Mouse (Mus musculus) layer of hippocampus, adult 18-20 months (tissue): ENCODE results near the gene Catsperg2. TPM values are rescaled to one million over a fixed set of nuclear protein-coding genes. Genes with fewer than 3 reads are reported as not detected.
"Not testable (repeated sequence)": the region's sequence is repeated elsewhere in the genome, so short reads cannot be mapped to it uniquely, and the experiment has no call there.

ENCODE experiments used
- DNase-seq, 2 experiments: peaks; one replicate each; pipeline ENCODE4 v3.0.0; 2022; ENCODE audit warnings: low spot score in 2 of 2
- long read RNA-seq: library from polyadenylated mRNA; stranded (forward); transcript quantifications from one replicate; pipeline ENCODE4 v2.0.0, GENCODE M21; 2021
- microRNA-seq, 2 experiments: library from miRNA; unstranded; fragments of <30 nt; microRNA quantifications; one replicate each; pipeline ENCODE4 v1.2.0; 2021
- total RNA-seq, 2 experiments: library from RNA; stranded (reverse); gene quantifications; 2 replicates each; pipeline ENCODE4 v1.2.3; 2021

Gene Catsperg2
- under 1 TPM in 1 of 2 experiments, not detected in 1; 0.15 TPM for total RNA-seq
- long read RNA-seq = 0 reads

GRCm38 (mm10) chr7:29726860-29727259, at the start of gene Catsperg2:
TSS of gene Catsperg2 (minus strand) at chr7:29727032.
- not testable (repeated sequence) for DNase-seq

- DNase-seq = no peak
These were observed 49.7 kb upstream of the Catsperg2 start for GRCm38 (mm10) chr7:29776568-29776967.

GRCm38 (mm10) chr7:29774371-29774770, 47.5 kb upstream of the Catsperg2 start:
- DNase-seq = no peak

- DNase-seq = no peak
These were observed 46.7 kb upstream of the Catsperg2 start for GRCm38 (mm10) chr7:29773503-29773902.

GRCm38 (mm10) chr7:29768980-29769379, 42.1 kb upstream of the Catsperg2 start:
- DNase-seq = no peak

- DNase-seq = peak; percentile 88 to 97
These were observed 41.5 kb upstream of the Catsperg2 start, which contains the start of gene Zfp84 for GRCm38 (mm10) chr7:29768090-29768900. TSS of gene Zfp84 (plus strand) at chr7:29768552.

- DNase-seq = peak; percentile 79 to 93
These were observed 40.3 kb upstream of the Catsperg2 start for GRCm38 (mm10) chr7:29767058-29767686.

GRCm38 (mm10) chr7:29764702-29765101, 37.9 kb upstream of the Catsperg2 start:
- DNase-seq = no peak

GRCm38 (mm10) chr7:29760476-29760875, 33.6 kb upstream of the Catsperg2 start:
- no peak for DNase-seq

GRCm38 (mm10) chr7:29742258-29742657, 15.4 kb upstream of the Catsperg2 start:
- no peak for DNase-seq

GRCm38 (mm10) chr7:29728055-29728454, 1.2 kb upstream of the Catsperg2 start:
- DNase-seq = no peak

GRCm38 (mm10) chr7:29725461-29726142, 1.2 kb downstream of the Catsperg2 start:
- DNase-seq = not testable (repeated sequence)

GRCm38 (mm10) chr7:29708891-29709290, 17.9 kb downstream of the Catsperg2 start:
- not testable (repeated sequence) for DNase-seq

GRCm38 (mm10) chr7:29695231-29695630, 31.6 kb downstream of the Catsperg2 start:
- DNase-seq = not testable (repeated sequence)

GRCm38 (mm10) chr7:29681868-29682267, 45.0 kb downstream of the Catsperg2 start:
- peak in 1 of 2 experiments; percentile 5 for DNase-seq

Small RNA genes lying within 50 kb of the gene (microRNA-seq; reads per million reads assigned to microRNA genes)
- 2.7 to 3.7 reads per million in 2 experiments for gene Mir1964

Other genes starting within 250 kb of the Catsperg2 start
- gene Sipa1l3, start 208.4 kb downstream of the Catsperg2 start, total RNA-seq = 100 to 1,000 TPM; 219 to 232 TPM
- gene Zfp84, start 41.5 kb upstream of the Catsperg2 start, total RNA-seq = 10 to 100 TPM; 20.4 TPM
- gene Zfp30, start 57.0 kb upstream of the Catsperg2 start, total RNA-seq = 10 to 100 TPM; 10.3 to 10.6 TPM
- 10 to 100 TPM; 21.1 to 23.7 TPM for gene Zfp790, start 89.1 kb upstream of the Catsperg2 start, total RNA-seq
- gene Zfp940, start 126.6 kb upstream of the Catsperg2 start, total RNA-seq = 10 to 100 TPM; 14.2 to 18.9 TPM
- 10 to 100 TPM; 17.4 to 21.0 TPM for gene Zfp420, start 132.9 kb upstream of the Catsperg2 start, total RNA-seq
- gene Zfp27, start 179.5 kb upstream of the Catsperg2 start, total RNA-seq = 10 to 100 TPM; 19.7 to 19.8 TPM
- gene Zfp383, start 181.2 kb upstream of the Catsperg2 start, total RNA-seq = 10 to 100 TPM in 1 of 2 experiments, 1 to 10 TPM in 1; 8.0 to 10.0 TPM
- 10 to 100 TPM; 15.4 to 18.1 TPM for gene Zfp74, start 227.1 kb upstream of the Catsperg2 start, total RNA-seq